Mouse (Mus musculus): ENCODE results near the gene Plcb1. TPM values are rescaled to one million over a fixed set of nuclear protein-coding genes. Genes with fewer than 3 reads are reported as not detected.

Gene Plcb1
- polyA plus RNA-seq, 2 experiments, result 2.9 to 12.8 TPM

DNA sequence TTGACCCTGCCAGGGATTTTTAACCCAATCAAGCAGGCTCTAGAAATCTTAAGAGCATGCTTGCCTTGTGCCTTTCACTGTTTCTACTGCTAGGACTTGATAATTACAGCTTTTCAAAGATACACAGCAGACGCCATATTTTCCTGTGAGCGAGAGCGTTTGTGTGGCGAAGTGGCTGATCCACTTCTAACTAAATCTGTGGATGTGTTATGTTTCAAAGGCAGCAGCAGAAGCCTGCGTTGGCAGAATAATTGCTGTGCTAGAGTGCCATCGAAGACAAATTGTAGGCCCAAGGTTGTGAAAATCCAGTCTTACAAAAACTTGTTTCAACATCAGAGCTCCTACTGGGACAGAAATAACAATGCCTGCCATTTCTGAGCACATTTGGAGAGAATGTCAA is 263.4 kb downstream of the Plcb1 start:
- H3K9me3 ChIP-seq (ENCODE audit: control insufficient read depth, low read length), result no peaks in the 10 kb centered on the region
- no peak for TF ChIP-seq POLR2A (IDR thresholded peaks at IDR 0.05; ENCODE audit: borderline replicate concordance, extremely low read depth, insufficient read depth, insufficient read length)
- no peak overlapping the region for H3K27ac ChIP-seq (replicated peaks; ENCODE audit: low read depth, low read length)
- H3K4me1 ChIP-seq (ENCODE audit: control insufficient read depth, insufficient read depth, low read length), result no peaks in the 10 kb centered on the region
- no peak for ATAC-seq (ENCODE audit: low FRiP score, low read depth)
- H3K27me3 ChIP-seq (ENCODE audit: control insufficient read depth, insufficient read depth, low read length), result no peaks in the 10 kb centered on the region
- no peaks in the 10 kb centered on the region for H3K36me3 ChIP-seq (ENCODE audit: control insufficient read depth, insufficient read depth, low read length)
- WGBS, result 80% methylated on average over 6 of the region's 6 CpGs
- no peak for DNase-seq (ENCODE audit: low spot score)
- H3K4me2 ChIP-seq (replicated peaks; ENCODE audit: low read depth, low read length, severe bottlenecking), result no peak overlapping the region
- H3K4me3 ChIP-seq (replicated peaks; ENCODE audit: low read length), result no peak overlapping the region
- H3K9ac ChIP-seq (ENCODE audit: low read depth, low read length, severe bottlenecking), result no peak overlapping the region

DNA sequence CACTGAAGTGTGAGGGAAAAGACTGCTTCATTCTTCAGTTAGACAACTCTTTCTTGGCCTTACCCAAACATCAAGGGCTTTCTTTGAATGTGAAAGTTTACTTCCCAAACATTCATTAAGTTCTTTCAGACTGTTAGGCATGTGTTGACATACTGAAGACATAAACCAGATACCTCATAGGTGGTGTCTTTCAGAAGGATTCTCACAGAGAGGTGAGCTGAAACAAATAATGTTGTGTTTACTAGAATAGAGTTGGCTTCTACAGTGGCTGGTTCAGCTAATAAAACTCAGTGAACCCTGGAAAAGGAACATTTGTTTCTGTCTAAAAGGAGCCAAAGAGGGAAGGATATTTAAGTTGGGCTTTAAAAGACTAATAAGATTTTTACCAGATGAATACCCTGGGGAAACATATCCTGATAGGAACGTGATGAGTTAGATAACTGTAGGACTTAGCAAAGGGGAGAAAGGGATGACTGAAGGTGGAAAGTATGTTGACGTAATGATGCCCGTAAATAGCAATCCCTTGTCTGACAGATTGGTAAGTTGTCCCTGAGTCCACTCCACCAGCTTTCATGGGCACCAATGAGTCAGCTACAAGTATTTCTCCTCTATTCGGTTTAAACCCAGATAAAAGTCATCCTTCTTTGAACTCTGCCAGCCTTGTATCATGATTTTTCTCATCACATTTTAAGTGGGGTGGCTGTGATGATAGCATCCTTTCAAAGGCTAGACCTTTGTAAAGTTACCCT is 265.8 kb downstream of the Plcb1 start:
- Histone ChIP-seq H3K4me3 (replicated peaks; ENCODE audit: low read length) (no peak overlapping the region), H3K4me1 (ENCODE audit: control insufficient read depth, insufficient read depth, low read length) (no peaks in the 10 kb centered on the region), H3K9me3 (ENCODE audit: control insufficient read depth, low read length) (no peaks in the 10 kb centered on the region), H3K36me3 (ENCODE audit: control insufficient read depth, insufficient read depth, low read length) (no peaks in the 10 kb centered on the region), H3K27ac (replicated peaks; ENCODE audit: low read depth, low read length) (no peak overlapping the region), H3K27me3 (ENCODE audit: control insufficient read depth, insufficient read depth, low read length) (no peaks in the 10 kb centered on the region), H3K4me2 (replicated peaks; ENCODE audit: low read depth, low read length, severe bottlenecking) (no peak overlapping the region), H3K9ac (ENCODE audit: low read depth, low read length, severe bottlenecking) (no peak overlapping the region)
- 71% methylated on average over 4 of the region's 4 CpGs for WGBS
- DNase-seq (ENCODE audit: low spot score) (no peak), ATAC-seq (ENCODE audit: low FRiP score, low read depth) (no peak)
- TF ChIP-seq POLR2A (IDR thresholded peaks at IDR 0.05; ENCODE audit: borderline replicate concordance, extremely low read depth, insufficient read depth, insufficient read length), result no peak

- no peak overlapping the region for H3K4me2 ChIP-seq (replicated peaks; ENCODE audit: low read depth, low read length, severe bottlenecking)
- ATAC-seq (ENCODE audit: low FRiP score, low read depth) (no peak), DNase-seq (ENCODE audit: low spot score) (no peak)
- 85% methylated on average over 3 of the region's 3 CpGs for WGBS
- no peaks in the 10 kb centered on the region for H3K36me3 ChIP-seq (ENCODE audit: control insufficient read depth, insufficient read depth, low read length)
- no peak overlapping the region for H3K9ac ChIP-seq (ENCODE audit: low read depth, low read length, severe bottlenecking)
- H3K9me3 ChIP-seq (ENCODE audit: control insufficient read depth, low read length), result no peaks in the 10 kb centered on the region
- H3K4me1 ChIP-seq (ENCODE audit: control insufficient read depth, insufficient read depth, low read length), result no peaks in the 10 kb centered on the region
- no peak for TF ChIP-seq POLR2A (IDR thresholded peaks at IDR 0.05; ENCODE audit: borderline replicate concordance, extremely low read depth, insufficient read depth, insufficient read length)
- H3K4me3 ChIP-seq (replicated peaks; ENCODE audit: low read length), result no peak overlapping the region
- no peak overlapping the region for H3K27ac ChIP-seq (replicated peaks; ENCODE audit: low read depth, low read length)
- no peaks in the 10 kb centered on the region for H3K27me3 ChIP-seq (ENCODE audit: control insufficient read depth, insufficient read depth, low read length)
Measured at GRCm38 (mm10) chr2:135053391-135053790, 267.5 kb downstream of the Plcb1 start.

- TF ChIP-seq POLR2A (IDR thresholded peaks at IDR 0.05; ENCODE audit: borderline replicate concordance, extremely low read depth, insufficient read depth, insufficient read length), result no peak
- DNase-seq (ENCODE audit: low spot score) (no peak), ATAC-seq (ENCODE audit: low FRiP score, low read depth) (no peak)
- H3K36me3 ChIP-seq (ENCODE audit: control insufficient read depth, insufficient read depth, low read length), result no peaks in the 10 kb centered on the region
- no peak overlapping the region for H3K4me2 ChIP-seq (replicated peaks; ENCODE audit: low read depth, low read length, severe bottlenecking)
- no peaks in the 10 kb centered on the region for H3K27me3 ChIP-seq (ENCODE audit: control insufficient read depth, insufficient read depth, low read length)
- H3K4me3 ChIP-seq (replicated peaks; ENCODE audit: low read length), result no peak overlapping the region
- no peaks in the 10 kb centered on the region for H3K4me1 ChIP-seq (ENCODE audit: control insufficient read depth, insufficient read depth, low read length)
- H3K9ac ChIP-seq (ENCODE audit: low read depth, low read length, severe bottlenecking), result no peak overlapping the region
- H3K9me3 ChIP-seq (ENCODE audit: control insufficient read depth, low read length), result no peaks in the 10 kb centered on the region
- no peak overlapping the region for H3K27ac ChIP-seq (replicated peaks; ENCODE audit: low read depth, low read length)
Measured at GRCm38 (mm10) chr2:135067419-135067818, 281.6 kb downstream of the Plcb1 start.

DNA sequence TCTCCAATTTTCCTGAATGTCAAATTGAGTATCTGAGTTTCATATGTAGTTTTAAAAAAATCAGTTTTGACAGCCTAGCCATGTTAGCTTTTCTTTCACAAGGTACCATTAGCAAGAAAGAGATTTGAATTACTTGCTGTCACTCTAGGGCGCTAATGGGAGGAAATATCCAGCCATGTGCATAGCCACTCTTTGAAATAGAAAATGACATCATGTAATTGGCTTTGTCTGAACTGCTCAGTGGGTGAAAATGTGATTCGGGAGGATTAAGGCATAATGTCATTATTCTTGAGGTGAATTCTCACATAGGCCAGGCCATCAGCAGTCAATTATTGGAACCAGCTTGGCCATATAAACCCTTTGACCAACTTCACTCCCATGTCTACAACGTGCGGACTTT is 285.5 kb downstream of the Plcb1 start:
- Histone ChIP-seq H3K9me3 (ENCODE audit: control insufficient read depth, low read length) (no peaks in the 10 kb centered on the region), H3K36me3 (ENCODE audit: control insufficient read depth, insufficient read depth, low read length) (no peaks in the 10 kb centered on the region), H3K4me1 (ENCODE audit: control insufficient read depth, insufficient read depth, low read length) (no peaks in the 10 kb centered on the region), H3K9ac (ENCODE audit: low read depth, low read length, severe bottlenecking) (no peak overlapping the region), H3K4me2 (replicated peaks; ENCODE audit: low read depth, low read length, severe bottlenecking) (no peak overlapping the region), H3K27ac (replicated peaks; ENCODE audit: low read depth, low read length) (no peak overlapping the region), H3K27me3 (ENCODE audit: control insufficient read depth, insufficient read depth, low read length) (no peaks in the 10 kb centered on the region), H3K4me3 (replicated peaks; ENCODE audit: low read length) (no peak overlapping the region)
- DNase-seq (ENCODE audit: low spot score), result no peak
- TF ChIP-seq POLR2A (IDR thresholded peaks at IDR 0.05; ENCODE audit: borderline replicate concordance, extremely low read depth, insufficient read depth, insufficient read length), result no peak
- ATAC-seq (ENCODE audit: low FRiP score, low read depth), result no peak
- 66% methylated on average over 4 of the region's 4 CpGs for WGBS
